Mouse (Mus musculus) layer of hippocampus, adult 2 months (tissue): ENCODE measurements around the gene Scgb1b20. TPM values are rescaled to one million over a fixed set of nuclear protein-coding genes. Genes with fewer than 3 reads are reported as not detected.
"Not testable (repeated sequence)": the region's sequence is repeated elsewhere in the genome, so short reads cannot be mapped to it uniquely, and the experiment has no call there.

Experiments
- DNase-seq, 2 experiments: peaks; one replicate each; pipeline ENCODE4 v3.0.0; 2022; ENCODE audit warnings: low spot score in 2 of 2
- H3K27ac ChIP-seq: fragments of 200-600 bp; 2 replicates; pipeline ENCODE4 v1.8.1; 2022
- H3K4me3 ChIP-seq: fragments of 200-600 bp; 2 replicates; pipeline ENCODE4 v1.8.1; 2022; ENCODE audit warnings: mild to moderate bottlenecking
- CTCF ChIP-seq: fragments of 200-600 bp; conservative IDR thresholded peaks from 2 replicates; pipeline ENCODE4 v1.8.1; 2022; ENCODE audit warnings: antibody characterized with exemption, mild to moderate bottlenecking, moderate library complexity
- long read RNA-seq, 2 experiments: library from polyadenylated mRNA; stranded (forward); transcript quantifications; one replicate each; pipeline ENCODE4 v2.0.0; 2021; ENCODE audit warnings: borderline mapping rate in 2 of 2
- total RNA-seq, 2 experiments: library from RNA; stranded (reverse); gene quantifications; 2 replicates each; pipeline ENCODE4 v1.2.3; 2021

Gene Scgb1b20
- not detected for total RNA-seq
- long read RNA-seq, experiment 1: 0 reads
- long read RNA-seq, experiment 2: 0 reads

- not testable (repeated sequence) for H3K4me3 ChIP-seq, H3K27ac ChIP-seq, DNase-seq
These were observed at the start of gene Scgb1b20 for GRCm38 (mm10) chr7:33372934-33373333. Gene Scgb1b20 (plus strand): TSS chr7:33373234.

GRCm38 (mm10) chr7:33366222-33366621 lies 6.8 kb upstream of the Scgb1b20 start, which contains the start of gene Scgb2b20:
Gene Scgb2b20 (minus strand): TSS chr7:33366322.
- not testable (repeated sequence) for H3K4me3 ChIP-seq, H3K27ac ChIP-seq, DNase-seq

GRCm38 (mm10) chr7:33399749-33400148 lies 26.7 kb downstream of the Scgb1b20 start:
- not testable (repeated sequence) for DNase-seq, H3K27ac ChIP-seq, H3K4me3 ChIP-seq

- H3K27ac ChIP-seq: no peak overlapping the region
- TF ChIP-seq CTCF: no peak
- DNase-seq: no peak
- no peak overlapping the region for H3K4me3 ChIP-seq
These were observed 28.6 kb downstream of the Scgb1b20 start for GRCm38 (mm10) chr7:33401650-33402049.

- DNase-seq, H3K27ac ChIP-seq, H3K4me3 ChIP-seq: not testable (repeated sequence)
These were observed 36.6 kb downstream of the Scgb1b20 start for GRCm38 (mm10) chr7:33409681-33410080.

Other genes starting within 250 kb of the Scgb1b20 start
- gene Scgb2b18, start 199.4 kb upstream of the Scgb1b20 start, total RNA-seq: not detected
- gene Scgb1b18, start 187.7 kb upstream of the Scgb1b20 start, total RNA-seq: not detected
- not detected for gene Scgb2b19, start 92.9 kb upstream of the Scgb1b20 start, total RNA-seq
- not detected for gene Scgb1b19, start 85.9 kb upstream of the Scgb1b20 start, total RNA-seq
- not detected for gene Scgb2b20, start 6.9 kb upstream of the Scgb1b20 start, total RNA-seq
- gene Scgb2b21, start 147.2 kb downstream of the Scgb1b20 start, total RNA-seq: not detected